Mouse (Mus musculus): Measurements from ENCODE around the gene Taf6l. TPM values are rescaled to one million over a fixed set of nuclear protein-coding genes. Genes with fewer than 3 reads are reported as not detected.

The Taf6l gene
- polyA plus RNA-seq, 1 experiment from 2014 or later = 9.7 TPM

DNA sequence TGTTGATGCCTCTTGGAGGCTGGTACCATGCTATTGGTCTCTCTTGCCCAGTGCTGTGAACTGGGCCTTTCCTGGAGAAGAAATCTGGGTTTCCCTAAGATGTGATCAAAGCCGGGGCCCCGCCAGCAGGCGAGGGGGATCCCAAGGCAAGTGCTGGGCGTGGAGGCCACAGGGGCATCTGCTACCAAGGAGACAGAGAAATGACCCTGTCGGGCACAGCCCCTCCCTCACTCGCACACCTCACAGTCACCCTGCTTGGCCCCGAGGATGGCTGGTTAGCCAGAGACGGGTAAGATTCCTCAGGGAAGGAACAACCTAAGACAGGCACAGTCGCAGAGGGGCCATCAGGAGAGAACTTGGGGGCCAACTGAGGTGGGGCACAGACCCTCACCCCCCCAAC is 20.7 kb downstream of the Taf6l start:
- no peak overlapping the region for H3K4me2 ChIP-seq (replicated peaks; ENCODE audit: low read depth)
- H3K27ac ChIP-seq (replicated peaks) = no peak overlapping the region
- H3K4me3 ChIP-seq (ENCODE audit: low read depth, low read length) = no peak overlapping the region
- H3K4me1 ChIP-seq (replicated peaks; ENCODE audit: control insufficient read depth, insufficient read depth) = no peaks in the 10 kb centered on the region
- 96% methylated on average over 9 of the region's 9 CpGs for WGBS
- TF ChIP-seq CTCF (IDR thresholded peaks at IDR 0.05; ENCODE audit: low read depth) (no peak), EP300 (optimal IDR thresholded peaks at IDR 0.05) (no peak)
- H3K36me3 ChIP-seq (ENCODE audit: control insufficient read depth, insufficient read depth, low read length) = peaks cover 34% of the 10 kb centered on the region
- no peaks in the 10 kb centered on the region for H3K27me3 ChIP-seq (ENCODE audit: control insufficient read depth, insufficient read depth, low read length)
- no peaks in the 10 kb centered on the region for H3K9me3 ChIP-seq (ENCODE audit: control insufficient read depth, low read length)
- no peak for ATAC-seq (ENCODE audit: low FRiP score, low TSS enrichment)
- no peak for DNase-seq (ENCODE audit: low spot score)
- no peak overlapping the region for H3K9ac ChIP-seq (ENCODE audit: low read length)

GRCm38 (mm10) chr19:8763276-8763675 is 22.9 kb downstream of the Taf6l start:
- ATAC-seq (ENCODE audit: low FRiP score, low TSS enrichment) (no peak), DNase-seq (ENCODE audit: low spot score) (no peak)
- Histone ChIP-seq H3K4me2 (replicated peaks; ENCODE audit: low read depth) (no peak overlapping the region), H3K27me3 (ENCODE audit: control insufficient read depth, insufficient read depth, low read length) (no peaks in the 10 kb centered on the region), H3K36me3 (ENCODE audit: control insufficient read depth, insufficient read depth, low read length) (peaks cover 31% of the 10 kb centered on the region), H3K4me3 (ENCODE audit: low read depth, low read length) (no peak overlapping the region), H3K9me3 (ENCODE audit: control insufficient read depth, low read length) (no peaks in the 10 kb centered on the region), H3K27ac (replicated peaks) (no peak overlapping the region), H3K9ac (ENCODE audit: low read length) (no peak overlapping the region), H3K4me1 (replicated peaks; ENCODE audit: control insufficient read depth, insufficient read depth) (no peaks in the 10 kb centered on the region)
- WGBS = 90% methylated on average over 4 of the region's 4 CpGs
- TF ChIP-seq CTCF (IDR thresholded peaks at IDR 0.05; ENCODE audit: low read depth) (no peak), EP300 (optimal IDR thresholded peaks at IDR 0.05) (no peak)

- Histone ChIP-seq H3K4me1 (replicated peaks; ENCODE audit: control insufficient read depth, insufficient read depth) (no peaks in the 10 kb centered on the region), H3K27me3 (ENCODE audit: control insufficient read depth, insufficient read depth, low read length) (no peaks in the 10 kb centered on the region), H3K9ac (ENCODE audit: low read length) (no peak overlapping the region), H3K4me3 (ENCODE audit: low read depth, low read length) (no peak overlapping the region), H3K27ac (replicated peaks) (no peak overlapping the region), H3K9me3 (ENCODE audit: control insufficient read depth, low read length) (no peaks in the 10 kb centered on the region), H3K4me2 (replicated peaks; ENCODE audit: low read depth) (no peak overlapping the region), H3K36me3 (ENCODE audit: control insufficient read depth, insufficient read depth, low read length) (peaks cover 22% of the 10 kb centered on the region)
- ATAC-seq (ENCODE audit: low FRiP score, low TSS enrichment) (no peak), DNase-seq (ENCODE audit: low spot score) (no peak)
- TF ChIP-seq CTCF (IDR thresholded peaks at IDR 0.05; ENCODE audit: low read depth) (peak; percentile 51), EP300 (optimal IDR thresholded peaks at IDR 0.05) (no peak)
- 88% methylated on average over 2 of the region's 2 CpGs for WGBS
Measured at GRCm38 (mm10) chr19:8760757-8761156, 25.5 kb downstream of the Taf6l start.

- Histone ChIP-seq H3K4me2 (replicated peaks; ENCODE audit: low read depth) (no peak overlapping the region), H3K27ac (replicated peaks) (no peak overlapping the region), H3K36me3 (ENCODE audit: control insufficient read depth, insufficient read depth, low read length) (peaks cover 7% of the 10 kb centered on the region), H3K9ac (ENCODE audit: low read length) (no peak overlapping the region), H3K27me3 (ENCODE audit: control insufficient read depth, insufficient read depth, low read length) (no peaks in the 10 kb centered on the region), H3K4me1 (replicated peaks; ENCODE audit: control insufficient read depth, insufficient read depth) (no peaks in the 10 kb centered on the region), H3K9me3 (ENCODE audit: control insufficient read depth, low read length) (no peaks in the 10 kb centered on the region), H3K4me3 (ENCODE audit: low read depth, low read length) (no peak overlapping the region)
- no peak for TF ChIP-seq CTCF (IDR thresholded peaks at IDR 0.05; ENCODE audit: low read depth)
- no peak for TF ChIP-seq EP300 (optimal IDR thresholded peaks at IDR 0.05)
- 70% methylated on average over 2 of the region's 2 CpGs for WGBS
- no peak for ATAC-seq (ENCODE audit: low FRiP score, low TSS enrichment)
- DNase-seq (ENCODE audit: low spot score) = no peak
Measured at GRCm38 (mm10) chr19:8758899-8759298, 27.3 kb downstream of the Taf6l start.

- H3K9ac ChIP-seq (ENCODE audit: low read length) = peak overlapping the region; percentile 97
- H3K4me3 ChIP-seq (ENCODE audit: low read depth, low read length) = peak overlapping the region; percentile 94
- 0 out of 2 replicates have a peak, but pooled peaks cover 6% of the 10 kb centered on the region for H3K36me3 ChIP-seq (ENCODE audit: control insufficient read depth, insufficient read depth, low read length)
- TF ChIP-seq EP300 (optimal IDR thresholded peaks at IDR 0.05) (no peak), CTCF (IDR thresholded peaks at IDR 0.05; ENCODE audit: low read depth) (no peak)
- H3K4me2 ChIP-seq (replicated peaks; ENCODE audit: low read depth) = peak overlapping the region; percentile 49
- no peaks in the 10 kb centered on the region for H3K27me3 ChIP-seq (ENCODE audit: control insufficient read depth, insufficient read depth, low read length)
- peak overlapping the region; percentile 96 for H3K27ac ChIP-seq (replicated peaks)
- 3% methylated on average over 14 of the region's 14 CpGs for WGBS
- DNase-seq (ENCODE audit: low spot score) (no peak), ATAC-seq (ENCODE audit: low FRiP score, low TSS enrichment) (no peak)
- H3K9me3 ChIP-seq (ENCODE audit: control insufficient read depth, low read length) = no peaks in the 10 kb centered on the region
- H3K4me1 ChIP-seq (replicated peaks; ENCODE audit: control insufficient read depth, insufficient read depth) = no peaks in the 10 kb centered on the region
Measured at GRCm38 (mm10) chr19:8757471-8757998, 28.7 kb downstream of the Taf6l start.

DNA sequence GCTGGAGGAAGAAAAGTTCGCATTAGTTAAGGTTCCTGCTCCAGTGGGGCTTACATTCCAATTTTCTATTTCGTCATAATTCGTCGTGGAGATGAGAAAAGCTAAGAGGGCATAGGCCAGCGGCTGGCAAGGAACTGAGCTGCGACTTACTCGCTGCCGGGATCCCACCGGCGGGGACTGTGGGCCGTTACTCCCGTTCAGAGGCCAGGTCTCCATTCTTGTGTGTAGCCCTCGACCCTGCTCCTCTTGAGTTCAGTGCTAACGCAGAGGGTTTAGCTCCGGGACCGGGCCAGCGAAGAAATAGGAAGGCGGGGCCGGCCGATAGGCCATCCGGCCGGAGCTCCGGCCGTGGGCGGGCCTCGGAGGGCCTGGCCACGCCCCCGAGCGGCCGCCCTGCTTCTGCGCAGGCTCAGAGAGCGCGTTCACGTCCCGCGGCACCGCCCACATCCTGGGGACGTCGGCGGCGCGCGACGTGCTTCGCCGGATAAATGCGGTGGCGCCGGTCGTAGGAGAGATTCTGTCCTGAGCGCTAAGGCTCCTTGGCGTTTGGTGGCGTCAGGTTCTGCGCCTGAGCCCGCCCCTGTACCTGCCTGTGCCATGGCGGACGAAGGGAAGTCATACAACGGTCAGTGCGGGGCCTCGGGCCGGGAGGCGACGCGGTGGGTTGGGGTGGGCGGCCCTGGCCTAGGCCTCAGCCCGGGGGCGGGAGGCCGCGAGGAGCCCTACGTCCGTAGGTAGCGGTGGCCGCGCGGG is 29.4 kb downstream of the Taf6l start, which contains the start of gene Nxf1:
Gene Nxf1 (plus strand): TSS at position 439 of the 753 bp plus-strand sequence.
- WGBS = under 1% methylated on average over 62 of the region's 75 CpGs
- H3K27ac ChIP-seq (replicated peaks) = peak within 1 kb of the TSS; percentile 96
- peak within 1 kb of the TSS; percentile 49 for H3K4me2 ChIP-seq (replicated peaks; ENCODE audit: low read depth)

More for the DNA sequence above, 29.4 kb downstream of the Taf6l start, which contains the start of gene Nxf1:
- Histone ChIP-seq H3K27me3 (ENCODE audit: control insufficient read depth, insufficient read depth, low read length) (no peaks in the 10 kb centered on the region), H3K4me3 (ENCODE audit: low read depth, low read length) (peak within 1 kb of the TSS; percentile 94), H3K9me3 (ENCODE audit: control insufficient read depth, low read length) (no peaks in the 10 kb centered on the region), H3K4me1 (replicated peaks; ENCODE audit: control insufficient read depth, insufficient read depth) (no peaks in the 10 kb centered on the region), H3K9ac (ENCODE audit: low read length) (peak within 1 kb of the TSS; percentile 97), H3K36me3 (ENCODE audit: control insufficient read depth, insufficient read depth, low read length) (0 out of 2 replicates have a peak, but pooled peaks cover 4% of the 10 kb centered on the region)
- TF ChIP-seq EP300 (optimal IDR thresholded peaks at IDR 0.05) = peak; percentile 44
- peak; percentile 22; the same call in 1 of the 2 replicates for TF ChIP-seq CTCF (IDR thresholded peaks at IDR 0.05; ENCODE audit: low read depth)
- DNase-seq (ENCODE audit: low spot score) = peak; percentile 96
- peak; percentile 94 for ATAC-seq (ENCODE audit: low FRiP score, low TSS enrichment)
